Mouse (Mus musculus) c-Kit-positive CD71-positive TER-119-positive erythroid progenitor cells, embryonic 14.5 days (primary cell): ENCODE data around the gene Prkx.
A peak's percentile ranks its signal among the peaks of the same experiment; 100 is the strongest.

Source experiments
- DNase-seq: peaks from one replicate; pipeline ENCODE4 v3.0.0-alpha.2; 2013; ENCODE audit warnings: low spot score

Gene Prkx

DNA sequence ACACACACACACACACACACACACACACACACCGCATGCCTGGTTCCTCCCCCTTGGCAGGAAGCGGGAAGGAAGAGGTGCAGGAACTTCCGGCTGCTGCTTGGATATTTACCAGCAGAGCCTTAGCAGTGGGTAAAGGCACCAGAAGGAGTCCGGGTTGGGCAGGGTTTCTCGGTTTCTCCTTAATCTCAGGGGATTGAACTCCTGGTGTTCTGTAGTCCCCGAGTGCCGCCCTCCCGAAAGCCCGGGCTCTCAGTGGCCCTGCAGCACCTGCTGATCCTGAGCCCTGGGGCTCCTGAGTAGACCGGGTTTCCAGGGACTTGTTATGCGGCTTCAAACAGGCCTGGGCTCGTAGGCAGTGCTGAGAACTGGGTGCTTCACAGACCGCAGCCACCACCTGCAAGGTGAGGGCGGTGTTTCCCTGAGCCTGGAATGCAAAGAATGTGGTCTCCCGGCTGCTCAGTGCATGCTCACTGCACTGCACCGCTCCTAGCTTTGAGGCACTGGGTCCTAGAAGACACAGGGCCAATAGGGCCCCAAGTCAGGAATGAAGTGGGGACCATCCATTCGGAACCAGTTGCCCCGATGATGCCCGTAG, at the start of gene Prkx:
Gene Prkx, minus strand, starts transcription at position 41 of the 598 bp plus-strand sequence.
- DNase-seq: no peak

- no peak for DNase-seq
Observed at GRCm38 (mm10) chrX:77812031-77812430, 16.0 kb upstream of the Prkx start.

DNA sequence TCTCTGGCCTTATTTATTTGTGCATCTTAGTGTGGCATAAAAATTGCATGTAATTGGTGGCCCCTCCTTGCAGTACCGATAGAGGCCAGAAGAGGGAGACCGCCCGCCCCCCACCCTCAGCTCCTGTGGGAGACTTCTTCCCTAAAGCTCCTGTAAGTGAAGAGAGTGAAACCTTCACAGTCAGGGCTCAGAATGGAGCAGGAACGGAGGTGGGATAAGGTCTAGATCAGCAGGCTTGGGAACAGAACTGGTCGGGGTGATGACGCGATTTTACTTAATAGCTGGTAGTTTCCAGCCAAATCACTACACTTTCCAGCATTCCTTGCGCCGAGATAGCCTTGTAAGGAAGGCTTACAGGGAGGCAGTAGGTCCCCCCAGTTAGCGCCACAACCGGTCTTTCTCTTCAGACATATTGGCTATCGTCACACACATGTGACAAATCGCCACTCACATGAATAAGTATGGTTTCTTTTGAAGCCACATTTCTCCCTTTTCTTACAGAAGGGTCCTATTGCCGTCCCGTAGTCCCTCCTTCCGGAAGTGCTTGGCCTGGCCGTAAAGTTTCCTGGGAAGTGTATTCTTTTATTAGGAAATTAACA, 14.6 kb upstream of the Prkx start:
- no peak for DNase-seq

GRCm38 (mm10) chrX:77808602-77809001, 12.5 kb upstream of the Prkx start:
- DNase-seq: no peak

GRCm38 (mm10) chrX:77802293-77802692, 6.2 kb upstream of the Prkx start:
- DNase-seq: no peak

GRCm38 (mm10) chrX:77801543-77801942, 5.5 kb upstream of the Prkx start:
- no peak for DNase-seq

GRCm38 (mm10) chrX:77799554-77799953, 3.5 kb upstream of the Prkx start:
- DNase-seq: no peak

GRCm38 (mm10) chrX:77797801-77798200, 1.7 kb upstream of the Prkx start:
- DNase-seq: no peak

DNA sequence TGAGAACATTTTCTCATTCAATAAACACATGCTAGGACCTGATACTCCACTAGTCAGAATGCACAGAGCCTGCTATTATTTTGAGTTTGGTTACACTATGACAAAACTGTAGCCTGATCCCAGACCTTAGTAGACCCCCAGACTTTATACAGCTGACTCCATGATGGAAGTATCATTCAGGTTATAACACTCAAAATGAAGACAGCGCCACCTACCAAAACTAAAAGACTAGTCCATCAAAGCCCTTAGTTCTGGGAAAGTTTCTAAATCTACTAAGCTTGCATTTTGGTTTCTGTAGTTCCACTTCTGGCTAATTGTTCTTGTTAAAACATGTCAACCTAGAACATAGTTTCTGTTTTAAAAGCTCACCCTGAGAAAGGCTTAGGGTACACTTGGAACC, 838 bp upstream of the Prkx start:
- DNase-seq: no peak

- peak; percentile 68 for DNase-seq
Observed at GRCm38 (mm10) chrX:77795858-77796174, 262 bp downstream of the Prkx start.

DNA sequence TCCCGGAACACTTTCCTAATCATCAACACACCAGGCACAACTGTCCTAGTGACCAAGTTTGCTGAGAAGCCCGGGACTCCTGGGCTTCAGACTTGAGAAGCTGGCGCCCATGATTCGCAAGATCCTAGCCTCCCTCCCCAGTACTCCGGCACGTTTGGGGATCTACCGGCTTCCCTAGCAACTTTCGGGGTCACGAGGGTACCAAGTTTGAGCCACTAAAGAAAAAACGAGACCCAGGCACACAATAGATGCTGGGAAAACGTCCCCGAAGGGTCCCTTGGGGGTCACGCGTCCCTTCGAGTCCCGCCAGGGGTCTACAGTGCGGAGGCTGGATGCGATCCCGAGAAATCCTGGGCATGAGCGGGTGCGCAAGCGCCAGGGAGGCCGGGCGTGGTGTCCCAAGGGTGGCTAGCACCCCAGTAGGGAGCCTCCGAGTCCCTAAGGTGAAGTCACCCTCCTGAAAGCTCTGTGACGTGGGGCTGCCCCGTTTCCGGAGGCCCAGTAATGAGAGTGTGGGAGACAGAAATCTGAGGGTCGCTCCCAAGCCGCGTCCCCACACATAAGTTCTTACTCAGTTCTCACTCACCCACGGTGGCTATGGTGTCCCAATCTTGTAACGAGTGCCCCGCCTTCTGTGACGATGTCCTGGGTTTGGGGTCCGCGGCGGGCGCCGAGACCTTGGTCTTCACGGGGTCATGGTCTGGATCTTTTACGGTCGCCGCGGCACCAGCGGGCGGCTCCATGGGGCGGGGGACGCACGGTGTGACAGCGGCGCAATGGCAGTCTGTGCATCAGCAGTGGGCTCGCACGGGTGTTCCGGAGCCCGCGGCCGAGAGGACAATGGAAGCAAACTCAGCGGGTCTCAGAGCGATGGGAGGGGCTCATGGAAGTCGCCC, 868 bp downstream of the Prkx start:
- no peak for DNase-seq

- DNase-seq: no peak
Observed at GRCm38 (mm10) chrX:77788675-77789074, 7.4 kb downstream of the Prkx start.

GRCm38 (mm10) chrX:77786354-77786753, 9.7 kb downstream of the Prkx start:
- DNase-seq: no peak

DNA sequence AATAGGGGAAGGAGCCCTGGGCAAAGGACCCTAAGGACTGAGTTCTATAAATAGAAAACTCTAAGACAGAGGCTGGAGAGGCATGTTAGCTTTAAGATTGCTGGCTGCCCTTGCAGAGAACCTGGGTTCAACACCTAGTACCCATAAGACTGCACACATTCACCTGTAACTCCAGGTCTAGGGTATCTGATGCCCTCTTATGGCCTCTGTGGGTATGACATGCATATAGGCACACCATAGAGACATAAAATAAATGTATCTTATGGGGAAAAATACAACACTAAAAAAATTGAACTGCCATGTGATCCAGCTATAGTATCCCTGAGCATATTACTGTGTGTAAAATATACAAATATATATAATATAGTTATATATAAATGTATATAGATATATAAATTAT, 18.3 kb downstream of the Prkx start:
- DNase-seq: no peak

- no peak for DNase-seq
Observed at GRCm38 (mm10) chrX:77765153-77765552, 30.9 kb downstream of the Prkx start.

DNA sequence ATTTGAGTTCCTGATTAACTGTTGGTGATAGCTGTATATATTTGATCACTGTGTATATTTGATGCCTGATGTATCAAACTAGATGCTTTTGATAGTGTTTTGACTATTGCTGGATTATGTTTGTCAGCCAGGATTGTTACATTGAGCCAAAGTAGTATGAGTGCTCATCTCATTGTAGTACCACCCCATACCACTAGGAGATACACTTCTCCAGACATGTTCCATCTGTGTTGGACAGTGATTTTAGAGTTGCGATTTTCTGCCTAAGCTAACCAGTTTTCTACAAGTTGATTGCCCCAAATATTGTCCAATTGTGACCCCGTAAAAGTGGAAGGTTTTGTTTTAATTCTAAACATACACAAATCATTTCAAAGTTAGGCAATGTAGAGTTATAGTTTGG, 51.8 kb downstream of the Prkx start:
- peak; percentile 10 for DNase-seq

DNA sequence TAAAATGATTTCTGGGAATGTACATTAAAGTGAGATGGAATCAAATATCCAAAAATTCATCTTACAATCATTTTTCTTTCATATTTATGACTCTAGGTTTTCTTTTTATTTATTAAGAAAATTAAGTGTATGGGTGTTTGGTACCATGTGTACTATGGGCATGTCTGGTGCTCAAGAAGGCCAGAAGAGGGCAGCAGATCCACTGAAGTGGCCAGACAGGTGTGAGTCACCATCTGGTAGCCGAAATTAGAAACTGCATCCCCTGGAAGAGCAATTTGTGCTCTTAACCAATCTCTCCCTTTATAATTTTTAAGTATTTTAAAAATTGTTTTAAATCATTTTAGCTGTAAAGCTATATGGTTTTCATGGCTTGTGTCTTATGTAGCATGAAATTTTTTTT, 54.7 kb downstream of the Prkx start:
- peak; percentile 1 for DNase-seq

DNA sequence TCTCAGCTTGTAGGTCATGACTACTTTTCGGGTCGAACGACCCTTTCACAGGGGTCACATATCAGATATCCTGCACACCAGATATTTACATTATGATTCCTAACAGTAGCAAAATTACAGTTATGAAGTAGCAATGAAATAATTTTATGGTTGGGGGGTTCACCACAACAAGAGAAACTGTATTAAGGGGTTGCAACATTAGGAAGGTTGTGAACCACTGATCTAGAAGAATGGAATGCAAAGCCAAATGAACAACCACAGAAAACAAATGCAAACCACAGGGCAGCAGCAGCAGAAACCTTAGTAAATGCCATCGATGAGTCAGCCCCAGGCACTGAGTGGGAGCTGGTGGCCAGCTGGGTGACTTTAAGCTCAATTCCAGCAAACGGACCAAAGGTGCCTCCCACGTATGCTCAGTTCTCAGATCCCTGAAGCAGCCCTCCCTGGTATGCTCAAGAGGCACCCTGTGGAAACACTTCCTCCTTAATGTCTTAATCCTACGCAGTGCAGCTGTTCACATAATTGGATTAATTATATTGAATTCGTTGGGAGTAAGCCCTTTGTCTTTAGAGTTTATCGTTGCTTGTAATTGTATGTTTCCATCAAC, 62.0 kb downstream of the Prkx start:
- DNase-seq: no peak

- peak; percentile 0 for DNase-seq
Observed at GRCm38 (mm10) chrX:77720298-77720697, 75.8 kb downstream of the Prkx start.
